Mouse (Mus musculus) cerebellum, adult 2 months (tissue): ENCODE measurements around the gene Crtac1. TPM values are rescaled to one million over a fixed set of nuclear protein-coding genes. Genes with fewer than 3 reads are reported as not detected.

Experiments used
- DNase-seq, 2 experiments: peaks; one replicate each; pipeline ENCODE4 v3.0.0; 2021
- H3K27ac ChIP-seq: fragments of 200-500 bp; 2 replicates; pipeline ENCODE4 v1.5.1; 2012; ENCODE audit warnings: low read length, control low read depth, inconsistent platforms; ENCODE audit not compliant: insufficient read depth
- H3K27me3 ChIP-seq: fragments of 200-500 bp; 2 replicates; pipeline ENCODE4 v1.6.1; 2012; ENCODE audit warnings: inconsistent platforms, mild to moderate bottlenecking, low read length, moderate library complexity; ENCODE audit not compliant: control insufficient read depth, insufficient read depth
- H3K4me1 ChIP-seq: fragments of 200-500 bp; 2 replicates; pipeline ENCODE4 v1.6.1; 2011; ENCODE audit warnings: low read length; ENCODE audit not compliant: control insufficient read depth, insufficient read depth
- H3K4me3 ChIP-seq: fragments of 200-500 bp; replicated peaks from 2 replicates; pipeline ENCODE3; 2011; ENCODE audit warnings: mild to moderate bottlenecking, low read depth, low read length, control low read depth; ENCODE audit not compliant: insufficient read depth
- CTCF ChIP-seq: fragments of 200-500 bp; IDR thresholded peaks from 2 replicates; pipeline ENCODE4 v1.5.1; 2011; ENCODE audit warnings: low read depth, mild to moderate bottlenecking, control low read depth, low read length, moderate library complexity, borderline replicate concordance; ENCODE audit not compliant: insufficient read depth
- POLR2A ChIP-seq: fragments of 200-500 bp; IDR thresholded peaks from 2 replicates; pipeline ENCODE4 v1.6.1; 2011; ENCODE audit warnings: low read length, control low read depth, borderline replicate concordance; ENCODE audit not compliant: insufficient read depth
- WGBS: fragments of 180-500 bp; shearing (Covaris S2); methylation state at CpG from one replicate; pipeline ENCODE4 v1.1.7; 2018; 5-methylcytosine and 5-hydroxymethylcytosine counted together
- polyA plus RNA-seq: library from polyadenylated mRNA; depleted of rRNA; stranded (reverse); fragments of >200 nt; gene quantifications from 2 replicates; pipeline ENCODE4 v1.2.3, GENCODE M21; 2012

Gene Crtac1
- polyA plus RNA-seq, 1 experiment = 30.2 TPM

GRCm38 (mm10) chr19:42307019-42307418 lies 124.6 kb downstream of the Crtac1 start:
- no peak for TF ChIP-seq POLR2A
- no peak for TF ChIP-seq CTCF
- 24% methylated on average over 8 of the region's 8 CpGs for WGBS
- Histone ChIP-seq H3K4me3 (no peak overlapping the region), H3K27me3 (no peaks in the 10 kb centered on the region), H3K4me1 (no peaks in the 10 kb centered on the region), H3K27ac (no peak overlapping the region)
- no peak for DNase-seq

GRCm38 (mm10) chr19:42306202-42306601 lies 125.4 kb downstream of the Crtac1 start:
- H3K4me3 ChIP-seq = no peak overlapping the region
- 64% methylated on average over 7 of the region's 7 CpGs for whole genome bisulfite sequencing
- H3K4me1 ChIP-seq = peaks cover 3% of the 10 kb centered on the region
- no peak for TF ChIP-seq CTCF
- TF ChIP-seq POLR2A = no peak
- no peak for DNase-seq
- no peak overlapping the region for H3K27ac ChIP-seq
- H3K27me3 ChIP-seq = no peaks in the 10 kb centered on the region

GRCm38 (mm10) chr19:42305746-42306145 lies 125.8 kb downstream of the Crtac1 start:
- Histone ChIP-seq H3K27me3 (no peaks in the 10 kb centered on the region), H3K4me3 (no peak overlapping the region), H3K27ac (no peak overlapping the region), H3K4me1 (peaks cover 6% of the 10 kb centered on the region)
- TF ChIP-seq POLR2A (no peak), CTCF (no peak)
- WGBS = 68% methylated on average over 8 of the region's 8 CpGs
- DNase-seq = no peak

- Histone ChIP-seq H3K4me3 (no peak overlapping the region), H3K27me3 (no peaks in the 10 kb centered on the region), H3K4me1 (peaks cover 13% of the 10 kb centered on the region), H3K27ac (no peak overlapping the region)
- no peak for DNase-seq
- 87% methylated on average over 13 of the region's 13 CpGs for WGBS
- no peak for TF ChIP-seq POLR2A
- no peak for TF ChIP-seq CTCF
These were observed 127.1 kb downstream of the Crtac1 start for GRCm38 (mm10) chr19:42304506-42304905.

- Histone ChIP-seq H3K4me1 (peaks cover 13% of the 10 kb centered on the region), H3K27me3 (no peaks in the 10 kb centered on the region), H3K4me3 (no peak overlapping the region), H3K27ac (no peak overlapping the region)
- no peak for DNase-seq
- WGBS = 81% methylated on average over 12 of the region's 12 CpGs
- TF ChIP-seq CTCF (no peak), POLR2A (no peak)
These were observed 128.3 kb downstream of the Crtac1 start for GRCm38 (mm10) chr19:42303210-42303813.

GRCm38 (mm10) chr19:42293216-42293615 lies 138.4 kb downstream of the Crtac1 start:
- 70% methylated on average over 6 of the region's 6 CpGs for WGBS
- TF ChIP-seq CTCF (no peak), POLR2A (no peak)
- H3K27ac ChIP-seq = no peak overlapping the region

GRCm38 (mm10) chr19:42292106-42292505 lies 139.5 kb downstream of the Crtac1 start:
- Histone ChIP-seq H3K27me3 (no peaks in the 10 kb centered on the region), H3K4me3 (no peak overlapping the region), H3K4me1 (peaks cover 4% of the 10 kb centered on the region; the same call in 1 of the 2 replicates), H3K27ac (no peak overlapping the region)
- TF ChIP-seq CTCF = no peak
- TF ChIP-seq POLR2A = no peak
- WGBS = 74% methylated on average over 8 of the region's 8 CpGs
- no peak for DNase-seq

More at GRCm38 (mm10) chr19:42293216-42293615, 138.4 kb downstream of the Crtac1 start:
- H3K4me1 ChIP-seq = peaks cover 4% of the 10 kb centered on the region; the same call in 1 of the 2 replicates
- H3K4me3 ChIP-seq = no peak overlapping the region
- no peaks in the 10 kb centered on the region for H3K27me3 ChIP-seq
- DNase-seq = no peak

- Histone ChIP-seq H3K4me1 (peaks cover 4% of the 10 kb centered on the region; the same call in 1 of the 2 replicates), H3K4me3 (no peak overlapping the region), H3K27ac (no peak overlapping the region), H3K27me3 (no peaks in the 10 kb centered on the region)
- no peak for DNase-seq
- TF ChIP-seq POLR2A (no peak), CTCF (no peak)
- 26% methylated on average over 7 of the region's 7 CpGs for WGBS
These were observed 140.5 kb downstream of the Crtac1 start for GRCm38 (mm10) chr19:42290954-42291661.
